Mouse (Mus musculus) ovary, postnatal 14 days (tissue): Measurements from ENCODE around the gene Eif1b.
"Not testable (repeated sequence)": the region's sequence is repeated elsewhere in the genome, so short reads cannot be mapped to it uniquely, and the experiment has no call there.

Experiments
- DNase-seq: peaks from one replicate; pipeline ENCODE4 v3.0.0; 2022; ENCODE audit warnings: low spot score

Gene Eif1b

DNA sequence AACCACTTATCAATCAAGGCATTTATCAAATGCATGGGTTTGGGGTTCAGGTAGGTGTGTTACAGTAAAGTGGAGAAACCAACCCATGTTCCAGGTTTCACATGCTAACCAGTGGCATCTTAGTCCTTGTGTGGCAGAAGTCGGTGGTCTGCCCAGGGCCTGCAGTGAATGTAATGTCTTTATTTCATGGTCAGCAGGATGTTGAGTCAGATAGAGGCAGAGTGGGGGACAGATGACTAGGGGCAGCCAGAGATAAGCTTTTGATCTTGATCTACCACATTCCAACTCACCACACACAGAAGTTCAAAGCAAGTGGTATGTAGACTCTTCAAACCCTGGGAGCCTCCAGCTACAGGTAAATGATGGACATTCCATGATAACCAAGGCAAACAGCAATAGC, 29.1 kb downstream of the Eif1b start:
- DNase-seq, result no peak

DNA sequence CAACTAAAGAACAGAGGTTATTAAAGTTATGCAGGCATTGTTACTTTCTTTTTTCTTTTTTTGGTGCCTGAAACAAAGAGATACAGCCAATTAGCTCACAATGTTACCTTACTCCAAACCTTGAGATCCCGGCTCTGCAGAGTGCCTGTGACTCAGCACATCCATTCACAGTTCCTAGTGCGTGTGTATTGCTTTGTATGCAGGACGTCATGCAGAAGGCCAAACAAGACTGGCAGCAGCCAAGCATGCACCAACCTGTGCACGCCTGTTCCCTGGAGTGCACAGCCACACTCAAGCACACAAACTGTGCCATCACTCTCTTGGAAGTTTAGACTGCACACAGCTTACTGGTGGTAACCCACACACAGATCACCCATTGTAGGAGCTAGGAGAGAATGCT, 35.2 kb downstream of the Eif1b start:
- no peak for DNase-seq

DNA sequence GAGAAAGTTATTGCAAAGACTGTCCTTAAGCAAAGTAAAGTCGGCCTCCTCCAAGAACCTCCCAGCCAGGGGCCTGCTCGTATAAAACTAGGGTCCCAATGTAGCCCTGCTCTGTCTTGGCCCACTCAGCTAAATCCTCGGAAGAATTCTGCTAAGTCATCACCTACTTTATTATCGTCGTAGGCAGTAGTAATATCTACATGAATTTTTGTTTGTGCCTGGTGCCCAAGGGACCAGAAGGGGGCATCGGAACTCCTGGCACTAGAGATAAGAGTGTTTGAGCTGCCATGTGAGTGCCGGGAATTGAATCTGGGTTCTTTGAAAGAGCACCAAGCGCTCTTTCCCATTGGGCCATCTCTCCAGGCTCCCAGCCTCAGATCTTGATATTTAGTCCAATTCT, 35.9 kb downstream of the Eif1b start:
- no peak for DNase-seq

DNA sequence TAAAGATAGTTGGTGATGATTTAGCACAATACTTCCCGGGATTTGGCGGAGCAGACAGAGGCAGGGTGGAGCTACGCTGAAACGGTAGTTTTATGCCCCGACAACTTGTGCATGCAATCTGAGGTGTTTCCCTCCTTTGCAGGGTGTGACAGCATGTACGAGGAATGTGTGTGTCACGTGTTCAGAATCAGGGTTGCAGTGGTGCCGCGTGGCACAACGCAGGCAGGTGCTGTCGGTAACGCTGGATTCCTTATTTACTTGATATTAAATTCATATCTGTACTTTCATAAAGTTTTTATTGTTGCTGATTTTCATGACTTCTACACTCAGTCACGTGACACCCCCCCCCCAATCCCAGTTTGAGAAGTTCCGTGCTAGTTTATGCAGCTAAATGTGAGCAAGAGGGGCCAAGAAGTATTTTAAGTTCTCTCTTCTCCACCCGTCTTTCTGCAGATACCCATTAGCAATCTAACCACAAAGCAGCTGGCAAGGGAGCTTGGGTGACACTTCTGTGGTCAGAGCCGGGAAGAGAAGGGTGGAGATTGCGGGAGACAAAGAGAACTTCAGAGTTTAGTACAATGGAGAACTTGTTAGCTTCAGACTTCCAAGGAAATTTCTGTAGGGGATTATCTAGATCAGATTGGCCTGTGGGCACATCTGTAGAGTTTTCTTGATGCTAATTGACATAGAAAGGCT, 36.9 kb downstream of the Eif1b start:
- no peak for DNase-seq

DNA sequence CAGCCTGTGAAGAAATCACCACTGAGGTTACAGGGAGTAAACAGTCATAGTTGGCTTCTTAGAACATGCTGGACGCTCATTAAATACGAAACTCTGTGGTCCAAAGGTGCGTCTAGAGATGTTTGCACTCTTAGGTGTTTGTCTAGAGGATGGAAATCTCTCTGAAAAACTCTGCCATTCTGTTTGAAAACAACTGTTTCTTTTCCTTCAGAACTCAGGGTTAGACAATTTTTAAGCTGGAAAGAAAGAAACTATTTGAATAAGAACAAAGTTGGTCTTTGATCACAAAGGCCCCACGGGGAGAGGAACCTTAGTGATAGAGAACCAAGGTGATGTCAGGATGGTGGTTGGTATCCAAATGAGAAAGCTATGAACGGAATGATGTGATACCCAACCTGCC, 38.4 kb downstream of the Eif1b start:
- no peak for DNase-seq

DNA sequence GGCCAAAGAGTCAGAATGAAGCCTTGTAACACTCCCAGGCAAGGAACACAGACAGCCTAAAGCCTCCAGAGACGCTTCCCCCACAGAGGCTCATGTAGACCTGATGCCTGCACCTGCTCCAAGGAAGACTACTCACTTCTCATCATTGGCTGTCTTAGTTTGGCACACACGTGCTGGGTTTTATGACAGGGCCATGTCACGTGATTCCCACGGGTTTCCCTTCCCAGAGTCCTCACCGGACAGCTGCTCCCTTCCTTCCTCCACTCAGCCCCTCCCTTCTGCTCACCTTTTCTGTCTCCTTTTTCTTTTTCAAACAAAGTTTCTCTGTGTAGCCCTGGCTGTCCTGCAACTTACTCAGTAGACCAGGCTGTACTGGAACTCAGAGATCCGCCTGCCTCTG, 40.0 kb downstream of the Eif1b start:
- no peak for DNase-seq

DNA sequence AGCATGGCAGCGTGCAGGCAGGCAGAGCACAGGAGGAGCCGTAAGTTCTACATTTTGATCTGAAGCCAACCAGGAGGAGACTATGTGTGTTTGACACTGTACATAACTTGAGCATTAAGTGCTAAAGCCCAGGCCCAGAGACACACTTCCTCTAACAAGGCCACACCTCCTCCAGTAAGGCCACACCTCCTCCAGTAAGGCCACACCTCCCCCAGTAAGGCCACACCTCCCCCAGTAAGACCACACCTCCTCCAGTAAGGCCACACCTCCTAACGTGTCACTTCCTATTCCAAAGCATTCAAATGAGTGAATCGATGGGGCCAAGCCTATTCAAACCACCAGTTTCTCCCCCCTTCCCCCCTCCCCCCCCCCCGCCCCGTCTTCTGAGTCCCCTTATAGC, 40.7 kb downstream of the Eif1b start:
- no peak for DNase-seq

DNA sequence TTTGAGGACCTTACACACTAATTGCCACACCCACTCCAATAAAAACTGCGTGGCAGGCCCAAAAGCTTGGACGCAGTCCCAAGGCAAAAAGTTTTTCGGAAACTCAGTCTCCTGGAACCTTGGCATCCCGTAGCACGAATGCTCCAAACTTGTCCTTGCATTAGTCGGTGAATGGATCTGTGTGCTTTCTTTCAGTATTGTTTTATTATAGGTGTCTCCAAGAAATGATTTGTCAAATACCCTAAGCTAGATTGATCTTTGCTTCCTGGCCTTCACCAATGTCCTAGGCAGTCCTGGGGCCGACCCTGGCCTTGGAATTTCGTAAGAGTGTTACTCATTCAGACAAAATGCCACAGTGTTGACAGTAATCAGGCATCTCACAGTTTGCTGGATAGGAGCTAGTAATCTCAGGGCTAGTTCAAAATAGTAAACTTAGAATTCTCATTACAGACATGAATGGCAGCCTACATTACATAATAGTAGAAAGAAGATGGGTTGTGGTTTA, 41.5 kb downstream of the Eif1b start:
- DNase-seq, result not testable (repeated sequence)

DNA sequence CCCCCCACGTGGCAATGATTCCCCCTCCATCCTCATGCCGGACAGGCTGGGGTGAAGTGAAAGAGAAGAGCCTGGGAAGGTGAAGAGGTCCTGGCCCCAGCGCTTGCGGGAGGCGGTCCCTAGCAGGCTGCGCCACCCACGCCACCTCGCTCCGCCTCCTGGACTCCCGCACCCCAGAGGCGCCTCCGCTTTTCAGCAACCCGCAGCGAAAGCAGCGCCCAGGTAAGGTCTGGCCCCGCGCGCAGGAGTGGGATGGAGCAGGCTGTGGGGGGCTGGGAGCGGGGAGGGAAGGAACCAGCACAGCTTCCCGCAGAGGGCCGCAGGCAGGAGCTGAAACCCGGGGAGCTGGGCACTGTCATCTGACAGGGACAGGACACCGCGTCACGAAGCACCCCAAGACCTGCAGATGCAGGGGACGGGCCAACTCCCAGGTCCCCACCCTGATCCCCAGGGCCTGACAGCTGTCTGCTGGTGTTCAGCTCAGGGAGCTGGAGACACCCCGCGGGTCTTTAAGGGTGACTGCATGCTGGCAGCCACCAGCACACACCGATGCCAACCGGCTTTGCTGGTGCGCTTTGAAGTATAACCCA, 47.7 kb downstream of the Eif1b start, which contains the start of gene Entpd3:
Entpd3 (plus strand) TSS at position 157 of the 590 bp plus-strand sequence.
- DNase-seq, result no peak

DNA sequence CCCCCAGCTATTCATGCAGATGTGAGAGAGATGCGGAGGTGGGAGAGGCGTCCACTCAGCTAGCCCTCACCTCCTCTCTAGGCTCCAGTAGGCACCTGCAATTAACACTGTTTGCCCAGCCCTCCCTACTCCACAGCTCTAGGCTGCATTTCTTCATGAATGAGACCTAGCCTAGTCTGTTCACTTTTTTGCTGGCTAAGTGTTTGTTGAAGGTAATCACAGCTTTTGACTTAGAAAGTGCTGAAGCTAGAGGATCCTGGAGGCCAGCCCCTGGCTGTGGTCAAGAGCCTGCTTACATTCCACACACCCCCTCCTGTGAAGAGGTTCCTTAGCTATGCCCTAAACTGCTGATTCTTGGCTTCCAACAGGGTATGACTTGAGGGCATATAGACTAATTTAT, 49.4 kb downstream of the Eif1b start:
- no peak for DNase-seq

DNA sequence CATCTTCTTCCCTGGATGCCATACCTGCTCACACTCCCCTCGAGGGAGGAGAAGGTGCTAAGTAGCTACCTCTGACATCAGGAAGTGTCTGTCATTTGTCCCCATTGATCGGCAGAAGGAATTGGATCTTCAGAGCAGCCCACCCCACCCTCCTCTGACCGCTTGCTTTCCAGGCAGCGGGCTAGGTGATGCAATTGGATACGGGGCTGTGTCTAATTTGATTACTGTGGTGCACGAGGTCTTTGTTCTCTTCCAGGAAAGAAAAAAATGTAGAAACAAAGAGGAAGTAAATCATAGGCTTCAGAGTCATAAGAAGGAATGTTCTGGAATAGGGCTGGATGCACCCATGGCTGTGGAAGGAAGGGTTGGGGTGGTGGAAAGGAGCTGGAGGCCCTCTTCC, 50.2 kb downstream of the Eif1b start:
- no peak for DNase-seq
